Mouse (Mus musculus): ENCODE results near the gene Adipoq. TPM values are rescaled to one million over a fixed set of nuclear protein-coding genes. Genes with fewer than 3 reads are reported as not detected.
A peak's percentile ranks its signal among the peaks of the same experiment; 100 is the strongest.

Adipoq gene
- polyA plus RNA-seq, 2 experiments from 2014 or later, result not detected

GRCm38 (mm10) chr16:23115486-23115885, 30.9 kb upstream of the Adipoq start:
- ATAC-seq, result no peak

- no peak for ATAC-seq
Measured at GRCm38 (mm10) chr16:23117173-23117572, 29.2 kb upstream of the Adipoq start.

- ATAC-seq, result no peak
Measured at GRCm38 (mm10) chr16:23122446-23122845, 23.9 kb upstream of the Adipoq start.

GRCm38 (mm10) chr16:23123104-23123503, 23.2 kb upstream of the Adipoq start:
- ATAC-seq, result no peak

GRCm38 (mm10) chr16:23124398-23124797, 21.9 kb upstream of the Adipoq start:
- no peak for ATAC-seq

DNA sequence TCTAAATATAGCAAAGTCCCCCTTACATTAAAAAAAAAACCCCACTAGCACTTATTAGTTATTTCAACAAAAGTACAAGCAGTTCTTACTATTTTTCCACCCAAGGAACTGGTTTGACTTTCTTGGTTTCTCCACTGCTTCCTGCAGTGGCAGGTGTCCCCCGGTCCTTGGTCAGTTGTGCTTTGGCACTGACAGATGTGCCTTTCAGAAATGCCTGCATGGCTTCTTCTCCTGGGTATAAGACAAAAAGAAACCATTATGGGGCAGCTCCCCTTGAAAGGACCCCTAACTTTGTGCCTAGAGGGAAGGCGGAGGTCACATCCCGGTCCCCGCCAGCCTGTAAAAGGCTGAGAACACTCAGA, 19.0 kb upstream of the Adipoq start:
- ATAC-seq, result no peak

- ATAC-seq, result peak; percentile 89
Measured at GRCm38 (mm10) chr16:23127673-23128375, 18.5 kb upstream of the Adipoq start, which contains the start of gene Rfc4. Gene Rfc4 (minus strand): TSS chr16:23127737.

- ATAC-seq, result no peak
Measured at GRCm38 (mm10) chr16:23130303-23130702, 16.0 kb upstream of the Adipoq start.

DNA sequence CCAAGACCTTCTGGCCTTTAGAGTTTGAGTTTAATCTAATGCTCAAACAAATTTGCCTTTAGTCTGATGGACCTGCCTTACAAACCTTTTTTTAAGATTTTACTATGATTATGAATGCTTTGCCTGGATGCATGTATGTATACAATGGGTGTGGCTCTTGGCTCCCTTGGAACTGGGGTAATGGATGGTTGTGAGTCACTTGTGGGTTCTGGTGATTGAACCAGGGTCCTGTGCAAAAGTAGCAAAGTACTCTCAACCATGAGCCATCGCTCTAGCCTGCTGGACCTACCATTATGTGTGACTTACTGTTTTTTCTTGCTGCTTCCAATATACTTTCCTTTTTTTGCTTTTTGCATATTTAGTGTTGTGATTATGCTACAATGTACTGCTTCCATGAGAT, 14.0 kb upstream of the Adipoq start:
- no peak for ATAC-seq

- peak; percentile 70 for ATAC-seq
Measured at GRCm38 (mm10) chr16:23135421-23136149, 10.8 kb upstream of the Adipoq start.

DNA sequence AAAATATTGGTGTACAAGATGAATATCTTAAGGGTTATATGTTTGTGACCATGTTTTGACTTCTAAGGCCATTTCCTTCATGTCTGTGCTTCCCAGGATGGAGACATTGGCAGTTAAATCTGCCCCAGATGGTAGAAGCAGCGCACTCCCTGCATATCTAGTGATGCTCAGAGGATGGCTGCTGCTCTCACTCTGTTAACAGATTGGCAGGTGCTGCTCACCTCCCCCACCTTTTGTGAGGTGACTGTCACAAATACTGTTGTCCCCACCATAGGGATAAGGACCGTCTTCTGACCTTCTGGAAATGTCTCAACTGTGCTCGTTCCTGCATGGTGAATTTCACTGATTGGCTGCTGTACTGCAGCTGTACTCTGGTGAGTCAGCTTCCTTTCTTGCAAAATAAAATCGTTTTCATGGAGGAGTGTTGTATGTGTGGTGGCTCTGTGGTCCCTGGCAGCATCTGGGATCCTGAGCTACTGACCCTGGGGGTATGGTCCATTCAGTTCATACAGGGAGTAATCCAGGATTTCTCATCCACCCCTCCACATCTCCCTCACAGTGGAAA, 9.8 kb upstream of the Adipoq start:
- ATAC-seq, result no peak

DNA sequence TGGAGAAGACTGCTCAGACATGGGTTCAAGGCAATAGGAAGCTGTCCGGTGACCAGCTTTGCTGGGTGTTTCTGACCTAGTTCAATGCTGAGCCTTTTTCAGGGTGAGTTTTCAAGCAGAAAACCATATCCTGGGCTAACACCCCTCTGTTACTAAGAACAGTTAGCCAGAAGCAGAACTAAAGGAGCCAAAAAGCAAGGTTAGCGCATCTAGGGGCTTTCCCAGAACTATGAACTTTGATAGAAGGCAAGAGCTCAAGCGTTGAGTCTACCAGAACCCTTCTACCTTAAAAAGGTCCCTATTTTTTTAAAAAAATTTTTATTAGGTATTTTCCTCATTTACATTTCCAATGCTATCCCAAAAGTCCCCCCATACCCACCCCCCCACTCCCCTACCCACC, 5.4 kb upstream of the Adipoq start:
- ATAC-seq, result no peak

DNA sequence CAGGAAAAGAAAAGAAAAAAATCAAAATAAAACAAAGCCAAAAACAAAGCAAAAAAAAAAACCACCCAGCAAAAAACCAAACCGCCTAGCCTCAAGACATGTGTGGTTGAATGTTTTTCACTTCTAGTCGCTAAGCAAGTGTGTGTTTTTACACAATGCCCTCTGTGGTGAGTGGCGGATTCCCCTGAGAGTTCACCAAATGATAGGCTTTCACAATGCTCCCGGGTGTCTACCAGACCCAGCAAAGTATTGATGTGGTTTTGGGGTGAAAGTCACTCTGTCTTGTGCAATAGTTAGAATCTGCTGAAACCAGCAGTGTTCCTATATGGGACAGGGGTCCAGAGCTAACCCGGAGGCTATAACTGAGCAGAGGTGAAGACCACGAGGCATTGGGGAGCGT, 2.0 kb upstream of the Adipoq start:
- ATAC-seq, result peak; percentile 95

- ATAC-seq, result no peak
Measured at GRCm38 (mm10) chr16:23145211-23145610, 1.1 kb upstream of the Adipoq start.

- no peak for ATAC-seq
Measured at GRCm38 (mm10) chr16:23148936-23149335, 2.6 kb downstream of the Adipoq start.

- no peak for ATAC-seq
Measured at GRCm38 (mm10) chr16:23149396-23149795, 3.1 kb downstream of the Adipoq start.

DNA sequence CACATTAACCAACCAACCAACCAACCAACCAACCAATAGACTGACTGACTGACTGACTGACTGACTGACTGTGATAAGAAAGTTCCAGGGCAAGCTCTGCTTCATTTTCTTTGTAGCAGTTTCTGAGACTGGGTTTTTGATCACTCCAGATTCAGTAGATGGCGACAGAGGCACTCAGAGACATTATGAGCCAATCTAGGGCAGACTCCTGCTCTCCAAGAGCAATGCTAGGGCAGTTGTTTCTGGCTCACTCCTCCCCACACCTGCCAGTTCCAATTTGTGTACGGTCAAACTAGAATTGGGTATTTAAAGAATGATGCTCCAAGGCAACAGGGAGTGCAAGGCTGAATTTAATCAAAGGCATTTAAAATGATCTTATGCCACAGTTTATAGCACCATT, 5.1 kb downstream of the Adipoq start:
- ATAC-seq, result peak; percentile 88

DNA sequence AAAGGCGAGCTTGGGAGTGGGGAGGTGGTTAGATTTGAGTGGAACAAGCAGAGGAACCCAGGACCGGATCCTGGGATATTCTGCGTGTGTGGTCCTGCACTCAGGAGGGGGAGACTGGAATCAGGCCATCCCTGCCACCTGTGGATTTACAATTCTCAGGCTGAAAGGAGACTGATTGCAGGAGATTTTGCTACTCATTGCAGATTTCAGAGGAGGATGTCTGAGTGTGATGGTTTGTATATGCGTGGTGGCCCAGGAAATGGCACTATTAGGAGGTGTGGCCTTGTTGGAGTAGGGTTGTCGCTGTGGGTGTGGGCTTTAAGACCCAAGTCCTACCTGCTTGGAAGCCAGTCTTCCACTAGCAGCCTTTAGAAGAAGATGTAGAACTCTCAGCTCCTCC, 7.9 kb downstream of the Adipoq start:
- no peak for ATAC-seq

GRCm38 (mm10) chr16:23157013-23157412, 10.7 kb downstream of the Adipoq start:
- ATAC-seq, result no peak

DNA sequence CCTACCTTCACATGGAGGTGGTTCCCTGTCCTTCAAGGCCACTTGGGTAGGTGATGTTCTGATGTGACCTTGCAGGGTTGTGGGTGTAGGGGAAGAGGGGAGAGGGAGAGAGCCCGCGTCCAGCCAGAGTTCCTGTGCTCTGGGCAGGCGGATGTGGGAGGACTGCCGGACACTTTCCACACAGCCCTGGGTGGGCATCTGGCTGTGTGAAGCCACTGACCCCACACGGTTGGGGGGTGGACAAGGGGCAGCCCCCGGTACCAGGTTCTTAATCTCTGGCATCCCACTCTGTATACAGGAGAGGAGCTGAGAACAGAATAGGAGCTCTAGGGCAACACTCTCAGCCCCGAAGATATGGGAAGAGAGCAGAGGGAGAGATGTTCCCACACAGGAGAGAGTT, 12.0 kb downstream of the Adipoq start:
- no peak for ATAC-seq

DNA sequence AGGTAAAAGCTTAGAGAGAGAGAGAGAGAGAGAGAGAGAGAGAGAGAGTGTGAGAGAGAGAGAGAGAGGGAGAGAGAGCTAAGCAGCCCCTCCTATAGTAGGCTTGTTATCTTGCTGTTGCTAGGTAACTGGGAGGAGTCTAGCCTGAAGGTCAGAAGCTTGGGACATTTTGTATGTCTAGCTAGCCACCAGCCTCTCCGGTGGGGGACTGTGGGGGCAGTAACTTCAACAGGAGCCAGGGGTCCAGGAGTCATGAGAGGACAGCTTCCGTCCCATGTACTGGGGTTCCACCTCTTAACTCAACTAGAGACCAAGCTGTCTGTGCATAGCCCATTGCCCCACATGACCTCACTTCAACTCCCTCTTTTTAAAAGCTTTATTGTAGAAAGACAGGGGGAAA, 12.6 kb downstream of the Adipoq start:
- ATAC-seq, result no peak

DNA sequence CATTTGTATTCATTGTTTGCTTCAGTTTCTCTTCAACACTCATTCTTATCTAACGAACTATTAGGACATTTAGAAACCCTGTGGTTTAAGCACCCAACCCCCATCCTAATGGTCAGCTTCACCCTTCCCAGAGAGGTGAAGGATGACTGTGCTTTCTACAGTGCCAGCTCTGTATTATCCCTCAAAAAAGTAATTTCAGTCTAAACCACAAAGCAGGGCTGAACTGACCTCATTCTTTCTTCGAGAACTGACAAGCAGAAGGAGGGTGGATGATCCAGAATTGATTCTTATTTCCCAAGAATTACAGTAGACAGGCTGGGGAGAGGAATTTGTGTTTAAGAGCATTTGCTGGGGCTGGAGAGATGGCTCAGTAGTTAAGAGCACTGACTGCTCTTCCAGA, 13.4 kb downstream of the Adipoq start:
- no peak for ATAC-seq

DNA sequence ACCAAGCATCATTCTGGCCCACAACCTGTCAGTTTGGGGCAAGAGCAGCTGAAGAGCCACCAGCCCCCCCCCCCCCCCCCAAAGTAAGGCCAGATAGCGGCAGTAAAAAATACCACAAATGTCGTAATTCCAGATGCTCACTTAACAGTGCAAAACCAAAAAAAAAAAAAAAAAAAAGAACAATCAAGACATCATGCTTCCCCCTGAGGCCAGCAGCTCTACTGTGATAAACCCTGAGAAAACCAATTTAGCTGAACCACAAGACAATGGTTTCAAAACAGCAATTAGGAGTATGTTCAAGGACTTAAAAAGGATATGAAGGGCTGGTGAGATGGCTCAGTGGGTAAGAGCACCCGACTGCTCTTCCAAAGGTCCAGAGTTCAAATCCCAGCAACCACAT, 15.8 kb downstream of the Adipoq start:
- no peak for ATAC-seq

DNA sequence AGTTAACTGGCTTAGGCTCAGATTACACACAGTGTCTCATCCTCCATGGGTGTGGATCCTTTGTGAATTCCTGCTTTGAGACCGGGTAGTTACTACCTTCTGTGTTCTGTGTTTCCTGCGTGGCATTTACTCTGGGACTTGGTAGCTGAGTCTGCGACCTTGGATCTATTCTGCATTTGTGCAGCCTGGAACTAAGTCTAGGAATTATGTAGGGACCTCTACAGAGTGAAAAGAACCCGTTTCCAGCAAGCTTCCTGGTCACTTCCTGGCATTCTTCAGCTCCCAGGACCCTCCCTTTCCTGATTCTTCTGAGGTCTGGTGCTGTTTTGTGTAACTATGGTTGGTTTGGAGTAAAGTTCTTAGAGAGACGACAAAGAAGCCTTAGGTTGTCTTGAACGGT, 18.1 kb downstream of the Adipoq start:
- no peak for ATAC-seq

Measured in activated CD4-positive, CD25-positive, alpha-beta regulatory T cell, adult 4 months (primary cell).